Mouse (Mus musculus) kidney, adult 2 months (tissue): ENCODE results near the gene Tex52. TPM values are rescaled to one million over a fixed set of nuclear protein-coding genes. Genes with fewer than 3 reads are reported as not detected.

ENCODE experiments used
- DNase-seq: peaks from one replicate; pipeline ENCODE4 v3.0.0; 2021
- H3K27ac ChIP-seq: fragments of 200-500 bp; 2 replicates; pipeline ENCODE4 v1.5.1; 2012; ENCODE audit warnings: low read depth, low read length, control low read depth, inconsistent platforms; ENCODE audit not compliant: insufficient read depth
- H3K27me3 ChIP-seq: fragments of 200-500 bp; replicated peaks from 2 replicates; pipeline ENCODE4 v1.6.1; 2012; ENCODE audit warnings: mild to moderate bottlenecking, moderate library complexity, low read length, inconsistent platforms; ENCODE audit not compliant: control insufficient read depth, insufficient read depth
- H3K36me3 ChIP-seq: fragments of 200-500 bp; 2 replicates; pipeline ENCODE4 v1.6.1; 2012; ENCODE audit warnings: mild to moderate bottlenecking, moderate library complexity, low read length, inconsistent platforms; ENCODE audit not compliant: control insufficient read depth, insufficient read depth
- H3K4me1 ChIP-seq: fragments of 200-500 bp; 2 replicates; pipeline ENCODE4 v1.6.1; 2011; ENCODE audit warnings: low read length; ENCODE audit not compliant: control insufficient read depth, insufficient read depth
- H3K4me3 ChIP-seq: fragments of 200-500 bp; 2 replicates; pipeline ENCODE4 v1.5.1; 2011; ENCODE audit warnings: mild to moderate bottlenecking, low read depth, low read length, control low read depth; ENCODE audit not compliant: insufficient read depth
- CTCF ChIP-seq: fragments of 200-500 bp; conservative IDR thresholded peaks from 2 replicates; pipeline ENCODE4 v1.5.1; 2011; ENCODE audit warnings: low read depth, mild to moderate bottlenecking, control low read depth, low read length, moderate library complexity, mixed read lengths; ENCODE audit not compliant: insufficient read depth, insufficient read length
- POLR2A ChIP-seq: fragments of 200-500 bp; IDR thresholded peaks from one replicate; pipeline ENCODE4 v1.6.1; 2011; ENCODE audit warnings: low read depth, low read length, control low read depth
- WGBS: fragments of 180-500 bp; shearing (Covaris S2); methylation state at CpG from one replicate; pipeline ENCODE4 v1.1.7; 2018; 5-methylcytosine and 5-hydroxymethylcytosine counted together
- polyA plus RNA-seq: library from polyadenylated mRNA; depleted of rRNA; stranded (reverse); fragments of >200 nt; gene quantifications from 2 replicates; pipeline ENCODE4 v1.2.3, GENCODE M21; 2012

Gene Tex52
- polyA plus RNA-seq, 1 experiment, result not detected

DNA sequence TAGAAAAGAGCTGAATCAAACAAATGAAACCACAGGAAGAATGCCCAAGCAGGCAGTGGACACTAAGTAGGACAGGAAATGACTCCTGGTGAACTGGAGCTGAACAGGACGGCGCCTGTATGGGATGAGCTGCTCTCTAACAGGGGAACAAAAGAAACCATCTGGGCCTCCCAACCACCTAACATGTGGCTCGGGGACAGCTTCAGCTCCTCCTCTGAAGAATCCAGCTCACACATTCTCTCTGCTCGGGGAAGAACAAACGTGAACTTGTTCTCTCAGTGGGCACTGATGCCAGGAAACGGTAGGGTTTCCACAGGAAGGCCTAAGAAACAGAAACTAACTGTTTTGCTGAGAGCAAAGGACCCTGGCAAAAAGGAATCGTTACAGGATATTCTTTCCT lies 25.5 kb upstream of the Tex52 start:
- Histone ChIP-seq H3K36me3 (no peaks in the 10 kb centered on the region; the same call in 1 of the 2 replicates), H3K4me3 (no peak overlapping the region), H3K27ac (peak overlapping the region; percentile 64), H3K4me1 (peaks cover 9% of the 10 kb centered on the region), H3K27me3 (no peaks in the 10 kb centered on the region)
- peak; percentile 23 for DNase-seq
- WGBS, result 39% methylated on average over 7 of the region's 7 CpGs
- TF ChIP-seq CTCF (no peak), POLR2A (no peak)

- peak overlapping the region; percentile 54; the same call in 1 of the 2 replicates for H3K27ac ChIP-seq
- H3K4me3 ChIP-seq, result no peak overlapping the region
Observed at GRCm38 (mm10) chr6:128354140-128354539, 21.1 kb upstream of the Tex52 start.

DNA sequence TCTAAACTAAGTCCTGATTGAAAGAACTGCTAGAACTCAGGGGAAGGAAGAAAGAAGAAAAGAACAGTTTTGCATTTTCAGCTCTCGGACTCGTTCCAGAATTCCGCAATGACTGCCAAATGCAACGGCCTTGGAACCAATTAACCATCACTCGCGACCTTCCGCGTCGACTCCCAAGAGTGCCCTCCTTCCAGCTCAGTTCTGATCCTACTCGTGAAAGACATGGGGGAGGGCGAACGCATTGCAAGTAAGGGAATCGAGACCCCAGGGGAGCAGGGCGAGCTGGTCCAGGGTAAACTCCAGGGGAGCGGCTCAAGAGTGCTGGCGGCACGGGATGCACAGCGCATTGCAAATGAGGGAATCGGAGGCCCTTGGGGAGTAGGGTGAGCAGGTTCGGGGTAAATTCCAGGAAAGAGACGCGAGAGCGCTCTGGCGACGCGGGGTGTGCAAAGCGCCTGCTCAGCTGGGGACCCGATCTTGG lies 20.0 kb upstream of the Tex52 start:
- TF ChIP-seq POLR2A, result no peak
- under 1% methylated on average over 28 of the region's 28 CpGs for WGBS
- Histone ChIP-seq H3K36me3 (no peaks in the 10 kb centered on the region), H3K4me3 (peak overlapping the region; percentile 63), H3K27me3 (no peaks in the 10 kb centered on the region), H3K4me1 (peaks cover 4% of the 10 kb centered on the region; the same call in 1 of the 2 replicates), H3K27ac (peak overlapping the region; percentile 61)
- peak; percentile 84 for DNase-seq

More at GRCm38 (mm10) chr6:128354140-128354539, 21.1 kb upstream of the Tex52 start:
- H3K36me3 ChIP-seq, result no peaks in the 10 kb centered on the region
- DNase-seq, result no peak
- no peaks in the 10 kb centered on the region for H3K27me3 ChIP-seq
- WGBS, result 36% methylated on average over 3 of the region's 3 CpGs
- H3K4me1 ChIP-seq, result peaks cover 7% of the 10 kb centered on the region
- TF ChIP-seq CTCF, result no peak
- no peak for TF ChIP-seq POLR2A

- peak; percentile 98 for DNase-seq
- TF ChIP-seq CTCF (no peak), POLR2A (peak; percentile 48)
- Histone ChIP-seq H3K4me1 (peaks cover 4% of the 10 kb centered on the region; the same call in 1 of the 2 replicates), H3K36me3 (no peaks in the 10 kb centered on the region), H3K4me3 (peak within 1 kb of the TSS; percentile 63), H3K27me3 (no peaks in the 10 kb centered on the region), H3K27ac (peak within 1 kb of the TSS; percentile 61)
- WGBS, result under 1% methylated on average over 42 of the region's 42 CpGs
Observed at GRCm38 (mm10) chr6:128355726-128356416, 19.4 kb upstream of the Tex52 start, which contains the start of gene Tulp3. Tulp3 (minus strand) TSS chr6:128355851.

DNA sequence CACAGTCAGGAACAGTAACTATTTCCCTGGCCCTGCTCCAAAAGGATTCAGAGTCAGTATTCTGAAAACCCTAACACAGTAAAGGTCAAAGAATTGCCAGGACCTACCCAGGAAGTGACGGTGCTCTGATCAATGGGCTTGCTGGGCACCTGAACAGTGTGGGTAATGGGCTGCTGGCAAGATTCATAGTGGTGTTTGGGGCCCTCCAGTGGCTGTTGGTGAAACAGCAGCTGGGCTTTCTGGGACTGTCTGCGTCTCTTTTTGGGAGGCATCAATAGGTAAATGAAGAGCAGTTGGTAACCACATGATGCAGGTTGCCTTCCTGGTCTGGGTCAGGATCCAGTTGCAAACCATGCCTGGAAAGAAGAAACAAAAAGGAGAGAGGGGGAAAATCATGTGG lies 16.3 kb upstream of the Tex52 start:
- H3K4me3 ChIP-seq, result no peak overlapping the region
- TF ChIP-seq POLR2A, result no peak
- TF ChIP-seq CTCF, result peak; percentile 81
- no peaks in the 10 kb centered on the region for H3K36me3 ChIP-seq
- no peaks in the 10 kb centered on the region for H3K27me3 ChIP-seq
- no peak overlapping the region for H3K27ac ChIP-seq
- DNase-seq, result peak; percentile 74
- WGBS, result 15% methylated on average over 2 of the region's 2 CpGs
- peaks cover 1% of the 10 kb centered on the region; the same call in 1 of the 2 replicates for H3K4me1 ChIP-seq

- Histone ChIP-seq H3K27me3 (no peaks in the 10 kb centered on the region), H3K27ac (peak overlapping the region; percentile 41), H3K4me3 (peak overlapping the region; percentile 72), H3K36me3 (no peaks in the 10 kb centered on the region), H3K4me1 (no peaks in the 10 kb centered on the region; the same call in 1 of the 2 replicates)
- no peak for DNase-seq
- TF ChIP-seq POLR2A (no peak), CTCF (no peak)
- WGBS, result 18% methylated on average over 9 of the region's 9 CpGs
Observed at GRCm38 (mm10) chr6:128361901-128362300, 13.4 kb upstream of the Tex52 start.

- no peaks in the 10 kb centered on the region for H3K27me3 ChIP-seq
- H3K36me3 ChIP-seq, result no peaks in the 10 kb centered on the region
- H3K4me1 ChIP-seq, result no peaks in the 10 kb centered on the region; the same call in 1 of the 2 replicates
- no peak for TF ChIP-seq POLR2A
- TF ChIP-seq CTCF, result no peak
- WGBS, result under 1% methylated on average over 75 of the region's 76 CpGs
- H3K4me3 ChIP-seq, result peak within 1 kb of the TSS; percentile 72
- peak; percentile 90 for DNase-seq
- peak within 1 kb of the TSS; percentile 41 for H3K27ac ChIP-seq
Observed at GRCm38 (mm10) chr6:128362381-128363006, 12.8 kb upstream of the Tex52 start, which contains the start of the genes Rhno1 and Foxm1. Rhno1 (minus strand) TSS chr6:128362911. Foxm1 (plus strand) TSS chr6:128362967.
